Mouse (Mus musculus): ENCODE results near the gene 4932438H23Rik. TPM values are rescaled to one million over a fixed set of nuclear protein-coding genes. Genes with fewer than 3 reads are reported as not detected.

4932438H23Rik gene
- polyA plus RNA-seq, 1 experiment, result 1.4 TPM

DNA sequence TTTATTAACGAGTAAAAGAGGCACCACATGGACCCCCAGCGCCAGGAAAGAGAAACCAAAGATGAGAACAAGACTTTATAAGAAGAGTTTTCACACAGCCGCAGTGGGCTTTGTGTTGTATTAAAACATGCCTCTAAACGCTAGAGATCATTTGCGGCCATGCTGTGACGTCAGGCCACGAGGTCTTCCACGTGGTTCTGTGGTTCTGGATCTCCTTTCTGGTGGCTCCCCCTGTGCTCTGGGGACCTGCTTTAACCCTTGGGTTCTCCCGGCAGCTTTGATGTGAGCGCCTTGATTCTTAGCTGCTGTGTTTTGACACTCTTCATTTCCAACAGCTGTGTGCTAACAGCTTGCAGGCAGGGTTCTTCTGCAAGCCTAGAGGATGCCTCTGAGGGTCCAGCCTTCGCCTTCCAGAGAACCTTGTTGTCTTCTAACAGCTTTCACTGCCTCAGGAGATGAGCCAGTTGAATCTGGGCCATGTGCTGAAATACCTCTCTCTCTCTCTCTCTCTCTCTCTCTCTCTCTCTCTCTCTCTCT is 16.1 kb upstream of the 4932438H23Rik start:
- no peaks in the 10 kb centered on the region for H3K4me1 ChIP-seq (ENCODE audit: control insufficient read depth, insufficient read depth, low read length)
- no peak for TF ChIP-seq CTCF (IDR thresholded peaks at IDR 0.05; ENCODE audit: borderline replicate concordance, insufficient read depth, low read depth, low read length)
- no peak for TF ChIP-seq POLR2A (IDR thresholded peaks at IDR 0.05; ENCODE audit: borderline replicate concordance, insufficient read depth, low read length)
- H3K4me3 ChIP-seq (replicated peaks; ENCODE audit: insufficient read depth, low read depth, low read length), result no peak overlapping the region
- DNase-seq, result no peak
- 12% methylated on average over 11 of the region's 11 CpGs for WGBS
- no peak overlapping the region for H3K27ac ChIP-seq (ENCODE audit: insufficient read depth, low read length)
- no peaks in the 10 kb centered on the region; the same call in 1 of the 2 replicates for H3K27me3 ChIP-seq (ENCODE audit: control insufficient read depth, insufficient read depth, low read length)

DNA sequence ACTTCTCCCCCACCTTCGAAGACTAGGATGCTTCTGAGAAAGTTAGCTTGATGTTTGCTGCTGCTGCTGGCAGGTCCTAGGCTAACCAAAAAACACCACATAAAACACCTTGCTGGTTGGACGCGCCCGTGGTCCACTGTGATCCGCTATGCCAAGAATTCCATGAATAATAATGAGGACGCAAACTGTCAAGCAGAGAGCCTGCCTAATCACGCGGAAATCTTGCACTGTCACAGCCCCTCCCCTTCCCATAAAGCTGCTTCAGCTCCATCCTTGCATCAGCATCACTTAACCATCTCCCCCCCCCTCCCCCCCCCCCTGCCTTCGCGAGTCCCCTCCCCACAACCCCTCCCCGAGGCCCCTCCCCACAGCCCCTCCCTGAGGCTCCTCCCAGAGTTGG is 12.7 kb upstream of the 4932438H23Rik start:
- no peak for DNase-seq
- Histone ChIP-seq H3K27ac (ENCODE audit: insufficient read depth, low read length) (no peak overlapping the region), H3K4me1 (ENCODE audit: control insufficient read depth, insufficient read depth, low read length) (no peaks in the 10 kb centered on the region), H3K4me3 (replicated peaks; ENCODE audit: insufficient read depth, low read depth, low read length) (no peak overlapping the region), H3K27me3 (ENCODE audit: control insufficient read depth, insufficient read depth, low read length) (no peaks in the 10 kb centered on the region; the same call in 1 of the 2 replicates)
- WGBS, result 13% methylated on average over 8 of the region's 11 CpGs
- TF ChIP-seq CTCF (IDR thresholded peaks at IDR 0.05; ENCODE audit: borderline replicate concordance, insufficient read depth, low read depth, low read length) (no peak), POLR2A (IDR thresholded peaks at IDR 0.05; ENCODE audit: borderline replicate concordance, insufficient read depth, low read length) (no peak)

DNA sequence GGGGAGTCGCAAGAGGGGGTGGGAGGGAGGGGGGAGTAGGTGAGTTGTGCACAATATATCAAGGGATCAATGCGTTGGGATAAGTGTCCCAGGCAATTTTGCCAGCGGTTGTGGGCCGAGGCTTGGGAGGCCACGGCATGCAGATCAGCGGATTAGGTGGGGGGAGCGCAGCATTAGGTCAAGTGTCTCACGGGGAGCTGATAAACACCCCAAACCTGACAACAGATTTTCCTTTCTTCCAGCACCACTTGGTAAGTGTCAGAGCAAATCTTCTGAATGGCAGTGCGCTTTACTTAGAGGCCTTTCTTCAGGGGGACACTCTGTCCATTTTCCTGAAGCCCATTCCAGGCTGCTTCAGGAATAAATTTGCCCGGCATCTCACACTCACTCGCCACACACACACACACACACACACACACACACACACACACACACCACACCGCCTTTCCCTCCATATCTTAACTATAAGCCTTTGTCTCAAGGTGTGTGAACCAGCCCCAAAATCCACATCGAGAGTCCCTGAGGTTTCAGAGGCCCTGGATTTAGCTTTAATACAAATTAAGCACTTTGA is 10.6 kb upstream of the 4932438H23Rik start:
- Histone ChIP-seq H3K4me1 (ENCODE audit: control insufficient read depth, insufficient read depth, low read length) (no peaks in the 10 kb centered on the region), H3K4me3 (replicated peaks; ENCODE audit: insufficient read depth, low read depth, low read length) (no peak overlapping the region), H3K27me3 (ENCODE audit: control insufficient read depth, insufficient read depth, low read length) (no peaks in the 10 kb centered on the region; the same call in 1 of the 2 replicates), H3K27ac (ENCODE audit: insufficient read depth, low read length) (no peak overlapping the region)
- 63% methylated on average over 13 of the region's 13 CpGs for WGBS
- TF ChIP-seq POLR2A (IDR thresholded peaks at IDR 0.05; ENCODE audit: borderline replicate concordance, insufficient read depth, low read length) (no peak), CTCF (IDR thresholded peaks at IDR 0.05; ENCODE audit: borderline replicate concordance, insufficient read depth, low read depth, low read length) (no peak)
- no peak for DNase-seq

DNA sequence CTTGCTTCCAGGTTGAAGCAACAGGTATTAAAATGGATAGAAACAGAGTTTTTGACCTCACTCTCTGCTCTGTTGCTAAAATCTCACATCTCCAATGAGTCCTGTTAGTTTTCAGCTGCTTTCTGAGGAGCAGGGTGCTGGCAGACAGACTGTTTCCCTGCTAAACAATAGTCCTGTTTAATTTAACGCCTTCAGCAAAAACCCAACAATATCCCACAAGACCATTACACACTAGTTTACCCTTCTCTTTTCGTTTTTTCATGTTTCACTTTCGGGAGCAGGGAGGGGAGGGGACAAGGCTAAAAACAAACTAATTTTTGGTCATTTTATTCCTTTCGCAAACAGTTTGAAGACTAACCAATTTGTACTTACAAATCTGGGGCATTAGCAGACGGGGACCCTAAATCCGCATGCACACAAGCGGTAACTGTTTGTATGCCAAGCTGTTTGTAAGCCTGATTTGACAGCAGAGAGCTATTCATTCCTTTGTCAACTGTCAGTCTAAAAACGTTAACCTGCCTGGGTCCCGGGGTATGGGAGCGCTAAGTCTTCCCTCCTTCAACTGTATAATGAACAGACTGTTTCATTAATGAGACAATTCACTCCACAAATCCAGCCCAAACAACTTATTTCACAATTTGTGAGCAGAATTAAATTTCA is 10.0 kb upstream of the 4932438H23Rik start:
- no peaks in the 10 kb centered on the region; the same call in 1 of the 2 replicates for H3K27me3 ChIP-seq (ENCODE audit: control insufficient read depth, insufficient read depth, low read length)

DNA sequence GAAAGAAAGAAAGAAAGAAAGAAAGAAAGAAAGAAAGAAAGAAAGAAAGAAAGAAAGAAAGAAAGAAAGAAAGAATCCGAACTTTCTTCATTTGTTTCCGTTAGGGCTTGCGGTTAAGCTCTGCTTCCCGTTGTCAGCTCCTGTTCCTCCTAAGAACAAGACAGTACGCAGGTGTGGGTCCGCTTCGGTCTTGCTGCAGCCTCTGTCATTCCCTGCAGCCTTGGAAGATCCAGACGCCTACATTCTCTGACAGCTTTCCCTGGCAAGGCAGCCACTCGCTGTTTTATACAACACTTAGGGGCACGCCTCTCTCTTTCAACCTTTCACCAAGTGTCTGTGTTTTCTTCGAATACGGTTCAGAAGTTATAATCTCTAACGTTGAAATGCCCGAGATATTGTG is 8.5 kb upstream of the 4932438H23Rik start:
- Histone ChIP-seq H3K27ac (ENCODE audit: insufficient read depth, low read length) (no peak overlapping the region), H3K27me3 (ENCODE audit: control insufficient read depth, insufficient read depth, low read length) (no peaks in the 10 kb centered on the region; the same call in 1 of the 2 replicates), H3K4me3 (replicated peaks; ENCODE audit: insufficient read depth, low read depth, low read length) (no peak overlapping the region), H3K4me1 (ENCODE audit: control insufficient read depth, insufficient read depth, low read length) (0 out of 2 replicates have a peak, but pooled peaks cover 3% of the 10 kb centered on the region)
- no peak for DNase-seq
- WGBS, result 86% methylated on average over 14 of the region's 14 CpGs
- TF ChIP-seq POLR2A (IDR thresholded peaks at IDR 0.05; ENCODE audit: borderline replicate concordance, insufficient read depth, low read length) (no peak), CTCF (IDR thresholded peaks at IDR 0.05; ENCODE audit: borderline replicate concordance, insufficient read depth, low read depth, low read length) (no peak)

More for the DNA sequence above, 10.0 kb upstream of the 4932438H23Rik start:
- Histone ChIP-seq H3K4me3 (replicated peaks; ENCODE audit: insufficient read depth, low read depth, low read length) (no peak overlapping the region), H3K27ac (ENCODE audit: insufficient read depth, low read length) (no peak overlapping the region), H3K4me1 (ENCODE audit: control insufficient read depth, insufficient read depth, low read length) (no peaks in the 10 kb centered on the region)
- TF ChIP-seq POLR2A (IDR thresholded peaks at IDR 0.05; ENCODE audit: borderline replicate concordance, insufficient read depth, low read length) (no peak), CTCF (IDR thresholded peaks at IDR 0.05; ENCODE audit: borderline replicate concordance, insufficient read depth, low read depth, low read length) (no peak)
- DNase-seq, result no peak
- WGBS, result 48% methylated on average over 10 of the region's 10 CpGs

DNA sequence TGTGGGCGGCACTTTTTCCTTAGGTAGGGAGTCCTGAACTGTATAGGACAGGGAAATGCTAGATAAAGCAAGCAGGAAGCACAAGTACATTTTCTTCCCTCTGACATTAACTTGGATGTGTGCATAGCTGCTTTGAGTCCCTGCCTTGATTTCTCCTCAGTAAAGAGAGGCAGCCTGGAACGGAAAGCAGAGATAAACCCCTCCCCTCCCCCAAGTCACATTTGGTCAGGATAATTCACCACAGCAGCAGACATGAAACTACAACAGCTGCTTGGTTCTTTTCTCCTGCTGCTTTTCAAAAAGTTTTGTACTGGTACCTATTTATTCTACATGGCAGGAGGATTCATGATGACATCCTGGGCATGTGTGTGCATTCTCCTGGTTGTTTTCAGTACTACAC is 5.6 kb upstream of the 4932438H23Rik start:
- H3K4me3 ChIP-seq (replicated peaks; ENCODE audit: insufficient read depth, low read depth, low read length), result no peak overlapping the region
- 0 out of 2 replicates have a peak, but pooled peaks cover 3% of the 10 kb centered on the region for H3K4me1 ChIP-seq (ENCODE audit: control insufficient read depth, insufficient read depth, low read length)
- H3K27me3 ChIP-seq (ENCODE audit: control insufficient read depth, insufficient read depth, low read length), result no peaks in the 10 kb centered on the region; the same call in 1 of the 2 replicates
- no peak for TF ChIP-seq POLR2A (IDR thresholded peaks at IDR 0.05; ENCODE audit: borderline replicate concordance, insufficient read depth, low read length)
- no peak for TF ChIP-seq CTCF (IDR thresholded peaks at IDR 0.05; ENCODE audit: borderline replicate concordance, insufficient read depth, low read depth, low read length)
- no peak for DNase-seq
- no peak overlapping the region for H3K27ac ChIP-seq (ENCODE audit: insufficient read depth, low read length)
- 57% methylated on average over 2 of the region's 2 CpGs for WGBS

DNA sequence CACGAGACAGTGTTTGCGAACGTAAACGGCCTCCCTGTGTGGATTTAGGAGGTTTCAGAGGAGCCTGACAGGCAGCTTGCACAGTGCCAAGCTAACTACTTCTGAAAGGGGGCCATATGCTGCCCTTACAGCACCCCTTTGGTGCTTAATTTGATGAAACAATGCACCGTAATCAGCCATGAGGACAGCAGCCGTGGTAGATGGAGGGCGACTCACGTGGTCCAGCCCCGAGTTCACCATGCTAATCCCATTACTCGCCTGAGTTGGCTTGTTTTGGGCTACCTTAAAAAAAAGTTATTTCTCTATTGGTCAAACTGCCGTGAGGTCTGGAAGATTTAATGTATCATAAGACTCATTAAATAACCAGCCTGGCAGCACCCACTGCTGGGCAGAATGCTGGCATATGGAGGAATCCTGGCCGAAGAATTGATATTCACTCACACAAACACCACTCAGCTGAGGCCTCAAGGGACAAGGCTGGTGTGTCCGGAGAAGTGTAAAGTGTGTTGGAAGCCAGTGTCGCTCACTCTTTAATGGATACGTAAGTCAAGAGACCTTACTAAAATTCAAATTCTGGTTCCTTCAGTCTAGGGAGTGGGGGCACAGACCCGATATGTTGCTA is 4.6 kb upstream of the 4932438H23Rik start:
- no peaks in the 10 kb centered on the region; the same call in 1 of the 2 replicates for H3K27me3 ChIP-seq (ENCODE audit: control insufficient read depth, insufficient read depth, low read length)
- H3K27ac ChIP-seq (ENCODE audit: insufficient read depth, low read length), result no peak overlapping the region
- no peak for TF ChIP-seq POLR2A (IDR thresholded peaks at IDR 0.05; ENCODE audit: borderline replicate concordance, insufficient read depth, low read length)
- TF ChIP-seq CTCF (IDR thresholded peaks at IDR 0.05; ENCODE audit: borderline replicate concordance, insufficient read depth, low read depth, low read length), result no peak
- H3K4me3 ChIP-seq (replicated peaks; ENCODE audit: insufficient read depth, low read depth, low read length), result no peak overlapping the region
- 0 out of 2 replicates have a peak, but pooled peaks cover 3% of the 10 kb centered on the region for H3K4me1 ChIP-seq (ENCODE audit: control insufficient read depth, insufficient read depth, low read length)
- 16% methylated on average over 16 of the region's 16 CpGs for WGBS
- DNase-seq, result no peak
